Mouse (Mus musculus): Measurements from ENCODE around the gene Smim15.

DNA sequence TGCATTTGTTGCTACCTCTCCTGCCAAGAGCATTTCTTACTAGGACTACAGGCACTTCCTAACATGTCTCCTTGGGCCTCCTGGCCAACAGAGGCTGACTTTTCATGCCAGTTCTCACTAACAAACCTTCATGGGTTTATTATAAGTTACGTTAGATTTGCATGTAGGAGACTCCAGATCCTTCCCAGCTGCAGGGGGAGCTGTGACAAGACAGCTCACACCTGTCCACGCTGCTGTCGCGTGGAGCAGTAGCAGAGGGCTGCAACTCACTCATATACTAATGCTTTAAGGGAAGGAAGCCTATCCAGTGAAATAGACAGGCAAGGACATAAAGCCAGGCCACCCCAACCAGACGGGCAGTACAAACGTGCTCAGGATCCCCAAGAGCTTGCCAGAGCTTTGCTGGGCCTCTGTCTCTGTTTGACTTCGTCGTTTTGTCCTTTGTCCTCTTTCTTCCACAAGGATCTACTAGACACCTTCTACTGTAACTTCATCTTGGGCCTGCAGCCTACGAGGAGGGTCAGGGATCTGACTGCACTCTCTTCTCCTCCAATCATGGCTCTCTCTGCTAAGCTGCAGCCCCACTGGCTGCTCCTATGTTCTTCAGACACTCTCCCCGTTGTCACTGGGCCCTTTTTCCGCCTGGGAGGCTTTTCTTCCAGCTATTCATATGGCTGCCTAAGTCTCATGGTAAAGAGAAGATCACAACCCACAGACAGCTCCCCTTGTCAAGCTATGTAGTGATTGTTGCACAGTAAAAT is 19.3 kb downstream of the Smim15 start:
- TF ChIP-seq CTCF (IDR thresholded peaks at IDR 0.05; ENCODE audit: borderline replicate concordance, insufficient read depth, low read length) (no peak), POLR2A (IDR thresholded peaks at IDR 0.05; ENCODE audit: low read depth, low read length) (no peak)
